Mouse (Mus musculus): ENCODE data around the gene Stx1b. TPM values are rescaled to one million over a fixed set of nuclear protein-coding genes. Genes with fewer than 3 reads are reported as not detected.

Gene Stx1b
- total RNA-seq, 1 experiment from 2014 or later = 7.8 TPM

Other genes starting within 250 kb of the Stx1b start
- 7.5 and 10.7 TPM in 2 replicates for gene Ccdc189, start 236.0 kb downstream of the Stx1b start, total RNA-seq (2021)
- gene Rnf40, start 235.8 kb downstream of the Stx1b start, total RNA-seq (2021) = 56.0 and 62.8 TPM in 2 replicates
- 21.6 and 26.4 TPM in 2 replicates for gene Zfp629, start 208.8 kb downstream of the Stx1b start, total RNA-seq (2021)
- gene Bcl7c, start 115.6 kb downstream of the Stx1b start, total RNA-seq (2021) = 64.8 and 69.2 TPM in 2 replicates
- 4.7 and 5.1 TPM in 2 replicates for gene Ctf1, start 111.8 kb downstream of the Stx1b start, total RNA-seq (2021)
- gene Ctf2, start 92.4 kb downstream of the Stx1b start, total RNA-seq (2021) = not detected in 2 replicates
- 12.8 and 14.5 TPM in 2 replicates for gene Fbxl19, start 80.0 kb downstream of the Stx1b start, total RNA-seq (2021)
- 28.1 and 28.3 TPM in 2 replicates for gene Orai3, start 54.7 kb downstream of the Stx1b start, total RNA-seq (2021)
- gene Setd1a, start 47.9 kb downstream of the Stx1b start, total RNA-seq (2021) = 37.7 and 46.2 TPM in 2 replicates
- gene Gm49388, start 38.9 kb downstream of the Stx1b start, total RNA-seq (2021) = 0.38 and 0.44 TPM in 2 replicates
- 38.0 and 69.3 TPM in 2 replicates for gene Hsd3b7, start 23.9 kb downstream of the Stx1b start, total RNA-seq (2021)
- 84.5 and 85.0 TPM in 2 replicates for gene Stx4a, start 255 bp downstream of the Stx1b start, total RNA-seq (2021)
- 32.1 and 36.7 TPM in 2 replicates for gene Zfp646, start 51.7 kb upstream of the Stx1b start, total RNA-seq (2021)
- gene Zfp668, start 52.3 kb upstream of the Stx1b start, total RNA-seq (2021) = 8.3 and 12.0 TPM in 2 replicates
- gene Prss53, start 66.4 kb upstream of the Stx1b start, total RNA-seq (2021) = 0.70 and 0.94 TPM in 2 replicates
- not detected in 2 replicates for gene Gm21974, start 70.9 kb upstream of the Stx1b start, total RNA-seq (2021)
- 60.7 and 92.8 TPM in 2 replicates for gene Vkorc1, start 71.1 kb upstream of the Stx1b start, total RNA-seq (2021)
- gene Bckdk, start 79.5 kb upstream of the Stx1b start, total RNA-seq (2021) = 130 and 135 TPM in 2 replicates
- gene Kat8, start 88.0 kb upstream of the Stx1b start, total RNA-seq (2021) = 24.0 and 25.5 TPM in 2 replicates
- 0.22 and 0.30 TPM in 2 replicates for gene Prss8, start 105.6 kb upstream of the Stx1b start, total RNA-seq (2021)
- 12.5 and 13.1 TPM in 2 replicates for gene Prss36, start 122.2 kb upstream of the Stx1b start, total RNA-seq (2021)
- 275 and 322 TPM in 2 replicates for gene Fus, start 142.9 kb upstream of the Stx1b start, total RNA-seq (2021)
- 3.4 and 10.1 TPM in 2 replicates for gene Pycard, start 169.3 kb upstream of the Stx1b start, total RNA-seq (2021)
- not detected in 2 replicates for gene Trim72, start 179.4 kb upstream of the Stx1b start, total RNA-seq (2021)
- gene Itgam, start 238.1 kb upstream of the Stx1b start, total RNA-seq (2021) = 4.2 and 6.4 TPM in 2 replicates
- gene Gm49368, start 238.1 kb upstream of the Stx1b start, total RNA-seq (2021) = not detected in 2 replicates